Mouse (Mus musculus) ES-Bruce4 (cell line): ENCODE measurements around the gene Ttc28. TPM values are rescaled to one million over a fixed set of nuclear protein-coding genes. Genes with fewer than 3 reads are reported as not detected.

Source experiments
- H3K27ac ChIP-seq: 2 replicates; pipeline ENCODE4 v1.5.1; 2012; ENCODE audit warnings: low read length, inconsistent platforms; ENCODE audit not compliant: insufficient read depth
- H3K27me3 ChIP-seq: 2 replicates; pipeline ENCODE4 v1.6.1; 2012; ENCODE audit warnings: mild to moderate bottlenecking, low read length, inconsistent platforms; ENCODE audit not compliant: control insufficient read depth, poor library complexity, insufficient read depth, severe bottlenecking
- H3K36me3 ChIP-seq: 2 replicates; pipeline ENCODE4 v1.6.1; 2012; ENCODE audit warnings: inconsistent platforms, mild to moderate bottlenecking, low read length, moderate library complexity; ENCODE audit not compliant: control insufficient read depth, poor library complexity, insufficient read depth, severe bottlenecking
- H3K4me1 ChIP-seq: one replicate; pipeline ENCODE4 v1.8.1; 2011; ENCODE audit warnings: low read length; ENCODE audit not compliant: control insufficient read depth, insufficient read depth
- H3K4me3 ChIP-seq: 2 replicates; pipeline ENCODE4 v1.5.1; 2011; ENCODE audit warnings: low read depth, mild to moderate bottlenecking, low read length
- H3K9ac ChIP-seq: 2 replicates; pipeline ENCODE4 v1.6.1; 2012; ENCODE audit warnings: low read depth, mild to moderate bottlenecking, inconsistent platforms; ENCODE audit not compliant: poor library complexity, severe bottlenecking
- H3K9me3 ChIP-seq: replicated peaks from 2 replicates; pipeline ENCODE4 v1.6.1; 2012; ENCODE audit warnings: mild to moderate bottlenecking, low read length, inconsistent platforms; ENCODE audit not compliant: control insufficient read depth, poor library complexity, insufficient read depth, severe bottlenecking
- CTCF ChIP-seq: IDR thresholded peaks from one replicate; pipeline ENCODE4 v1.8.1; 2011; ENCODE audit warnings: low read depth, low read length
- EP300 ChIP-seq: IDR thresholded peaks from 2 replicates; pipeline ENCODE4 v1.6.1; 2011; ENCODE audit warnings: low read depth, low read length; ENCODE audit not compliant: insufficient read depth
- POLR2A ChIP-seq: IDR thresholded peaks from one replicate; pipeline ENCODE4 v1.8.1; 2011; ENCODE audit warnings: low read length; ENCODE audit not compliant: insufficient read depth
- polyA plus RNA-seq: library from polyadenylated mRNA; stranded (reverse); fragments of >200 nt; gene quantifications from 2 replicates; pipeline ENCODE4 v1.2.4, GENCODE M21; 2011; ENCODE audit warnings: low read depth; ENCODE audit not compliant: missing spikeins, insufficient read depth, insufficient read length

Ttc28 gene
- polyA plus RNA-seq, 1 experiment: 2.5 TPM

GRCm38 (mm10) chr5:111213935-111214450, 334.4 kb downstream of the Ttc28 start:
- TF ChIP-seq EP300: no peak
- no peak for TF ChIP-seq CTCF
- no peak for TF ChIP-seq POLR2A
- H3K36me3 ChIP-seq: no peaks in the 10 kb centered on the region
- H3K4me3 ChIP-seq: no peak overlapping the region
- no peaks in the 10 kb centered on the region for H3K4me1 ChIP-seq
- no peaks in the 10 kb centered on the region for H3K9me3 ChIP-seq
- H3K9ac ChIP-seq: no peak overlapping the region
- H3K27ac ChIP-seq: no peak overlapping the region
- H3K27me3 ChIP-seq: no peaks in the 10 kb centered on the region

GRCm38 (mm10) chr5:111214890-111215289, 335.3 kb downstream of the Ttc28 start:
- no peak overlapping the region for H3K4me3 ChIP-seq
- H3K9me3 ChIP-seq: no peaks in the 10 kb centered on the region
- TF ChIP-seq CTCF: no peak
- no peaks in the 10 kb centered on the region for H3K27me3 ChIP-seq
- no peaks in the 10 kb centered on the region for H3K4me1 ChIP-seq
- H3K36me3 ChIP-seq: no peaks in the 10 kb centered on the region
- H3K27ac ChIP-seq: no peak overlapping the region
- no peak overlapping the region for H3K9ac ChIP-seq

- H3K4me1 ChIP-seq: no peaks in the 10 kb centered on the region
- TF ChIP-seq CTCF (no peak), POLR2A (no peak), EP300 (no peak)
- no peaks in the 10 kb centered on the region for H3K36me3 ChIP-seq
- H3K9me3 ChIP-seq: no peaks in the 10 kb centered on the region
- H3K27ac ChIP-seq: no peak overlapping the region
- H3K4me3 ChIP-seq: no peak overlapping the region
- H3K9ac ChIP-seq: no peak overlapping the region
- H3K27me3 ChIP-seq: no peaks in the 10 kb centered on the region
Measured at GRCm38 (mm10) chr5:111215722-111216121, 336.1 kb downstream of the Ttc28 start.

GRCm38 (mm10) chr5:111216166-111216565, 336.6 kb downstream of the Ttc28 start:
- no peaks in the 10 kb centered on the region for H3K4me1 ChIP-seq
- no peak overlapping the region for H3K4me3 ChIP-seq
- no peaks in the 10 kb centered on the region for H3K9me3 ChIP-seq
- no peaks in the 10 kb centered on the region for H3K36me3 ChIP-seq
- H3K27ac ChIP-seq: no peak overlapping the region
- no peak overlapping the region for H3K9ac ChIP-seq
- no peaks in the 10 kb centered on the region for H3K27me3 ChIP-seq
- TF ChIP-seq CTCF (no peak), EP300 (no peak), POLR2A (no peak)

- TF ChIP-seq POLR2A (no peak), CTCF (no peak), EP300 (no peak)
- Histone ChIP-seq H3K4me3 (no peak overlapping the region), H3K9me3 (no peaks in the 10 kb centered on the region), H3K27me3 (no peaks in the 10 kb centered on the region), H3K27ac (no peak overlapping the region), H3K9ac (no peak overlapping the region), H3K4me1 (no peaks in the 10 kb centered on the region), H3K36me3 (no peaks in the 10 kb centered on the region)
Measured at GRCm38 (mm10) chr5:111217447-111218110, 338.0 kb downstream of the Ttc28 start.

- Histone ChIP-seq H3K9me3 (no peaks in the 10 kb centered on the region), H3K36me3 (no peaks in the 10 kb centered on the region), H3K4me3 (no peak overlapping the region), H3K27ac (no peak overlapping the region), H3K9ac (no peak overlapping the region), H3K4me1 (no peaks in the 10 kb centered on the region), H3K27me3 (no peaks in the 10 kb centered on the region)
- TF ChIP-seq CTCF: no peak
- no peak for TF ChIP-seq EP300
- no peak for TF ChIP-seq POLR2A
Measured at GRCm38 (mm10) chr5:111218111-111218891, 338.7 kb downstream of the Ttc28 start.
